Mouse (Mus musculus) hindbrain, embryonic 12.5 days (tissue): Measurements from ENCODE around the gene Tfe3. TPM values are rescaled to one million over a fixed set of nuclear protein-coding genes. Genes with fewer than 3 reads are reported as not detected.
"Not testable (repeated sequence)": the region's sequence is repeated elsewhere in the genome, so short reads cannot be mapped to it uniquely, and the experiment has no call there.

Experiments
- ATAC-seq: fragments of 200-750 bp; cut with Nextera tagmentation; 2 replicates; pipeline ENCODE4 v1.8.0; 2017; ENCODE audit warnings: moderate TSS enrichment; ENCODE audit not compliant: low FRiP score
- H3K27ac ChIP-seq: fragments of 300-500 bp; sonication (generic); 2 replicates; pipeline ENCODE4 v1.5.1; 2016; ENCODE audit warnings: mild to moderate bottlenecking
- H3K27me3 ChIP-seq: fragments of 300-500 bp; sonication (generic); 2 replicates; pipeline ENCODE4 v1.6.1; 2016; ENCODE audit warnings: mild to moderate bottlenecking
- H3K36me3 ChIP-seq: fragments of 300-500 bp; sonication (generic); 2 replicates; pipeline ENCODE4 v1.6.1; 2016; ENCODE audit warnings: mild to moderate bottlenecking
- H3K4me1 ChIP-seq: fragments of 300-500 bp; sonication (generic); 2 replicates; pipeline ENCODE4 v1.6.1; 2016
- H3K4me2 ChIP-seq: fragments of 300-500 bp; sonication (generic); replicated peaks from 2 replicates; pipeline ENCODE4 v1.6.1; 2016; ENCODE audit warnings: mild to moderate bottlenecking
- H3K4me3 ChIP-seq: fragments of 300-500 bp; sonication (generic); 2 replicates; pipeline ENCODE4 v1.5.1; 2016; ENCODE audit warnings: mild to moderate bottlenecking
- H3K9ac ChIP-seq: fragments of 300-500 bp; sonication (generic); 2 replicates; pipeline ENCODE4 v1.6.1; 2016; ENCODE audit warnings: mild to moderate bottlenecking, moderate library complexity
- H3K9me3 ChIP-seq: fragments of 300-500 bp; sonication (generic); replicated peaks from 2 replicates; pipeline ENCODE4 v1.6.1; 2016; ENCODE audit warnings: mild to moderate bottlenecking
- WGBS: fragments of 180-500 bp; shearing (Covaris S2); methylation state at CpG from one replicate; pipeline ENCODE4 v1.1.7; 2016; 5-methylcytosine and 5-hydroxymethylcytosine counted together
- microRNA counts: library from miRNA; unstranded; fragments of <30 nt; microRNA quantifications from one replicate; lab custom pipeline; 2017
- microRNA-seq: library from miRNA; unstranded; fragments of <30 nt; microRNA quantifications from one replicate; pipeline ENCODE4, GENCODE M21; 2017
- polyA plus RNA-seq: library from polyadenylated mRNA; unstranded; fragments of >200 nt; fragmentation: Nextera tagmentation; extraction: Ambion mirVana; gene quantifications from 2 replicates; pipeline ENCODE4 v1.2.1, GENCODE M21; 2016

The Tfe3 gene
- polyA plus RNA-seq, 1 experiment from 2014 or later, result 34.8 TPM

DNA sequence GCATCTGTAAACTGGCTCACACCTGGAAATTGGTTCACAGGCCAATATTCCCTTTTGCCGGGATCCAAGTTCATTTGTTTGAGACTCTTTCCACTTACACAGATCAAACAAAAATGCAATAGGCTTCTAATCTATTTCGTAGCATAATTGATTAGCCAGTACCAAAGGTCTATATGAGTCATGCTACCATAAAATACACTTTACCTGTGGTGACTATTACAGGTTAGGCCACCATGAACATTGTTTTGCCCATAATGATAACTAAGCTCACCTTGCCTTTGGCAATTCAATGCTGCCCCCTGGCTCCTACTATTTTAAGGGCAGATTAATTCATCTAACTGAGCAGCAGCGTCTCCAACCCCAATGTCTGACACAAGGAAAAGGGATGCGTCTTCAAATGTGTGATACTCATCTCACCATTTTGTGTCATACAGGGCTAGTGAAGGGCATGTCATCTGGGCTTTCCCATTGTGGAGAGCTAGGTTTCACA, 20.3 kb downstream of the Tfe3 start:
- no peak overlapping the region for H3K27ac ChIP-seq
- H3K4me2 ChIP-seq, result no peak overlapping the region
- H3K4me3 ChIP-seq, result no peak overlapping the region
- H3K9ac ChIP-seq, result no peak overlapping the region
- H3K36me3 ChIP-seq, result no peaks in the 10 kb centered on the region
- no peaks in the 10 kb centered on the region for H3K4me1 ChIP-seq
- no peaks in the 10 kb centered on the region for H3K27me3 ChIP-seq
- no peaks in the 10 kb centered on the region for H3K9me3 ChIP-seq
- ATAC-seq, result no peak
- 87% methylated on average over 4 of the region's 4 CpGs for WGBS

DNA sequence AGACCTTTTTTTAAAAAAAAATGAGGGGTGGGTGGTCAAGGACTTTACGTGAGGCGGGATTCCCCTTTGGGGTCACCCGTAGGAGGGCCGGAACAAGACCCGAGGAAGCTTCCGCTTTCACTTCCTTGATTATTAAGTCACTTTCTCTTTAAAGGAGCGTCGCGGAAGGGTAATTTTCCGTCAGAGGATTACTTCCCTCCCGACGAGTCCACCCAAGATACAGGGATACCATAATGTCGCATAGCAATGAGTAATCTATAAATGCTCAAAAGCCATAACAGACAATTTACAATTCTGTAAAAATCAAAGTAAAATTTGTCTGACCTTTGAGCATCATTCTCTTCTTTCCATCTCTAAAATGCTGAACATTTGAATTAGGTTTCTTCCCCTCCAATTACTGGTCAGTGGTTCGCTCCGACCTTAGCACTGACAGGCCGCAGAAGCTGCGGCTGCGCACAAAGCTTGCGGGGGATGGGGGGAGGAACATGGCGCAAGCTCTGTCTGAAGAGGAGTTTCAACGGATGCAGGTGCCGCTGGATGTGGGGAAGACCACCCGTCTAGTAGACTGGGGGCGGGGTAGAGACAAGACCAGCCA, 27.3 kb downstream of the Tfe3 start, which contains the start of gene Gripap1:
TSS of gene Gripap1 (plus strand) at position 224 of the 595 bp plus-strand sequence.
- Histone ChIP-seq H3K4me3 (peak within 1 kb of the TSS; percentile 49), H3K27ac (peak within 1 kb of the TSS; percentile 62; the same call in 1 of the 2 replicates)

DNA sequence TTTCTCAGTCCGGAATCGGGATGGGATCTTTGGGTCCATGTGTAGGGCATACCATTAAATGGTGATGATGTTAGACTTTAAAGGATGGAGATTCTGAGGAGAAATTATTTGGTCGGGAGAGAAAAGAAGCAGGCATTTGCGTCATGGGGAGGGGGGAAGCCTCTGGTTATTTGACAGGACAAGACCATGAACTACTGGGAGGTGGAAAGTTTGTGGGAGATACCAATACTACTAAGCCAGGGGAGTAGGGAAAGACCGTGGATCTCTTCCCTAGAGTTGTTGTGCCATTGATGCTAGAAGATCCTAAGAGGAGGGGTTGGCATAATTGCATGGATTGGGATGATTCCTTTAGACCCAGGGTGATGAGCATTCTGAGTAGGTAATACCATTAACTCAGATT, 27.9 kb downstream of the Tfe3 start:
- Histone ChIP-seq H3K4me1 (peaks cover 6% of the 10 kb centered on the region), H3K27ac (peak overlapping the region; percentile 62; the same call in 1 of the 2 replicates), H3K27me3 (no peaks in the 10 kb centered on the region), H3K36me3 (0 out of 2 replicates have a peak, but pooled peaks cover 4% of the 10 kb centered on the region), H3K9me3 (no peaks in the 10 kb centered on the region), H3K9ac (peak overlapping the region; percentile 67), H3K4me2 (peak overlapping the region; percentile 58), H3K4me3 (peak overlapping the region; percentile 49)
- WGBS, result 26% methylated on average over 5 of the region's 5 CpGs
- peak; percentile 41; the same call in 1 of the 2 replicates for ATAC-seq

More for the DNA sequence above, 27.3 kb downstream of the Tfe3 start, which contains the start of gene Gripap1:
- peak within 1 kb of the TSS; percentile 67 for H3K9ac ChIP-seq
- ATAC-seq, result peak; percentile 94
- no peaks in the 10 kb centered on the region for H3K27me3 ChIP-seq
- H3K4me1 ChIP-seq, result peaks cover 6% of the 10 kb centered on the region
- peak within 1 kb of the TSS; percentile 58 for H3K4me2 ChIP-seq
- no peaks in the 10 kb centered on the region for H3K9me3 ChIP-seq
- 14% methylated on average over 24 of the region's 24 CpGs for WGBS
- H3K36me3 ChIP-seq, result 0 out of 2 replicates have a peak, but pooled peaks cover 4% of the 10 kb centered on the region

DNA sequence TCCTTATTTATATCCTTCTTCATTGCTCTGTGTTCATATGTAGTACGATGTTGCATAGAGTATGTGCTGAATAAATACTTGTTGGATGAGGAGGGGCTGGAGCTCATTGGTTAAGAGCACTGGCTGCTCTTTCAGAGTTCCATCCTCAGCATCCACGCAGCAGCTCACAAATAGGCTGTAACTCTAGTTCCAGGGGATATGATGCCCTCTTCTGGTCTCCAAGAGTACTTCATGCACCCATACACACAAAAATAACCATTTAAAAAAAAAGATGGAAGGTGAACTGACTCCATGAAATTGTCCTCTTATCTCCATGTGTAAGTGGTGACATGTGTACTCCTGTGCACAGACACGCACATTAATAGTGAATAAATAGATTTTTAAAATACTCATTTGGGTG, 31.0 kb downstream of the Tfe3 start:
- WGBS, result 47% methylated on average over 3 of the region's 3 CpGs
- H3K27ac ChIP-seq, result no peak overlapping the region
- H3K4me2 ChIP-seq, result no peak overlapping the region
- H3K36me3 ChIP-seq, result 0 out of 2 replicates have a peak, but pooled peaks cover 4% of the 10 kb centered on the region
- H3K9ac ChIP-seq, result no peak overlapping the region
- H3K4me3 ChIP-seq, result no peak overlapping the region
- H3K27me3 ChIP-seq, result no peaks in the 10 kb centered on the region
- H3K4me1 ChIP-seq, result peaks cover 6% of the 10 kb centered on the region
- no peaks in the 10 kb centered on the region for H3K9me3 ChIP-seq
- no peak for ATAC-seq

DNA sequence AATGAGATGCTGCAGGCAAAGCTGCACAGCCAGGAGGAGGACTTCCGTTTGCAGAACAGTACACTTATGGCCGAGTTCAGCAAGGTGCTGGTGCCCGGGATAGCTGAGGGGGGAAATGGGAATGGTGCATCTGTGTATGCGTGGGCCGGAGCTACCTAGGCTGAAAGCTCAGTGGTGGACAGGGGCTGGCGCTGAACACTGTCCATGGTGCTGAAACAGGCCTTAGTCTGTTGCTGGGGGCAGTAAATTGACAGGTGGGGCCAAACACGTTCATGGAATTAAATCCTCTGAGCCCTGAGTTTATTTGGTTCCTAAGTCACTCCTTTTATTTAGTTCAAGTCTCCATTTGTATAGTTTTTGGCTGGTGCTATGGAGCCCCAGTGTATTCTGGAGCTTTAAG, 32.7 kb downstream of the Tfe3 start:
- WGBS, result 49% methylated on average over 7 of the region's 7 CpGs
- H3K4me2 ChIP-seq, result no peak overlapping the region

DNA sequence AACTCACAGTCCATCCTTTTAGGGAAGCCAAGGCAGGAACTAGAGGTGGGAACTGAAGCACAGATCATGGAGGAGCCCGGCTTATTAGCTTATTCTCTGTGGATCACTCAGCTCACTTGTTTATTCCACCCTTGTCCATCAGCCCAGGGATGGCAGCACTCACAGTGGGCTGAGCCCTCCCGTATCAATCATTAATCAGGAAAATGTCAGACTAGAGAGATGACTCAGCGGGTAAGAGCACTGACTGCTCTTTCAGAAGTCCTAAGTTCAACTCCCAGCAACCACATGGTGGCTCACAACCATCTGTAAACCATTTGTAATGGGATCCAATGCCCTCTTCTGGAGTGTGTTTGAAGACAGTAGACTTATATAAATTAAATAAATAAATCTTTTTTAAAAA, 35.0 kb downstream of the Tfe3 start:
- ATAC-seq, result no peak
- whole genome bisulfite sequencing, result 77% methylated on average over 3 of the region's 3 CpGs
- Histone ChIP-seq H3K9me3 (no peaks in the 10 kb centered on the region), H3K27me3 (no peaks in the 10 kb centered on the region), H3K4me2 (no peak overlapping the region), H3K27ac (no peak overlapping the region), H3K36me3 (peaks cover 23% of the 10 kb centered on the region), H3K9ac (no peak overlapping the region), H3K4me3 (no peak overlapping the region), H3K4me1 (no peaks in the 10 kb centered on the region)

More for the DNA sequence above, 32.7 kb downstream of the Tfe3 start:
- Histone ChIP-seq H3K27me3 (no peaks in the 10 kb centered on the region), H3K4me1 (peaks cover 6% of the 10 kb centered on the region), H3K4me3 (no peak overlapping the region), H3K36me3 (peaks cover 9% of the 10 kb centered on the region), H3K9me3 (no peaks in the 10 kb centered on the region), H3K9ac (no peak overlapping the region), H3K27ac (no peak overlapping the region)
- ATAC-seq, result no peak

DNA sequence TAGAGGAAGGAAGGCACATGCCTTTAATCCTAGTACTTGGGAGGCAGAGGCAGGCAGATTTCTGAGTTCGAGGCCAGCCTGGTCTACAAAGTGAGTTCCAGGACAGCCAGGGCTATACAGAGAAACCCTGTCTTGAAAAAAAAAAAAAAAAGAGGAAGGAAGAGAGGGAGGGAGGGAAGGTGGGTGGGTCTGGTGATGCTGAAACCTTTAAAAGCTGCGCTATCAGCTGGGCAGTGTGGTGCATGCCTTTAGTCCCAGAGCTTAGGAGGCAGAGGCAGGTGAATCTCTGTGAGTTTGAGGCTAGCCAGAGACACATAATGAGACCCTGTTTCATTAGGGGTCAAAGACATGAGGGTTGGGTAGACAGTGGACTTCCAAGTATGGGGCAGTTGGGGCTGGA, 39.8 kb downstream of the Tfe3 start:
- WGBS, result 82% methylated on average over 2 of the region's 2 CpGs
- H3K4me3 ChIP-seq, H3K4me2 ChIP-seq, H3K27ac ChIP-seq, H3K27me3 ChIP-seq, H3K4me1 ChIP-seq, H3K9me3 ChIP-seq, ATAC-seq, H3K9ac ChIP-seq: not testable (repeated sequence)
- H3K36me3 ChIP-seq, result peaks cover 41% of the 10 kb centered on the region

DNA sequence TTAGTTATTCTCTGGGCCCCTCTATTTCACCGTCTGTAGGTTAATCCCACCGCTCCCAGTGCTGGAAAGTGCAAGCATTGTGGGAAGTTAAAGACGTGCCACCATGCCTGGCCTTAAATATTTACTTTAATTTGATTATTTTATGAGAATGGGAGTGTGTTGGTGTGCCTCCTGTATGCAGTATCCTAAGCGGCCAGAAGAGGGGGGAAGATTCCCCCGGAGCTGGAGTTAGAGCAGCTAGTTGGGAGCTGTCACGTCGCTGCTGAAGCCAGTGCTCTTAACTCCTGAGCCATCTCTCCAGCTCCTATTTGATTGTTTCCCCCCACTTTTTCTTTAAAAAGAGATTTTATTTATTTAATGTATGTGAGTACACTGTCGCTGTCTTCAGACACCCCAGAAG, 52.7 kb downstream of the Tfe3 start:
- not testable (repeated sequence) for H3K4me3 ChIP-seq, H3K4me2 ChIP-seq, H3K9me3 ChIP-seq, H3K27ac ChIP-seq, H3K9ac ChIP-seq, ATAC-seq, H3K27me3 ChIP-seq, H3K4me1 ChIP-seq
- 55% methylated on average over 8 of the region's 8 CpGs for WGBS
- peaks cover 45% of the 10 kb centered on the region for H3K36me3 ChIP-seq

DNA sequence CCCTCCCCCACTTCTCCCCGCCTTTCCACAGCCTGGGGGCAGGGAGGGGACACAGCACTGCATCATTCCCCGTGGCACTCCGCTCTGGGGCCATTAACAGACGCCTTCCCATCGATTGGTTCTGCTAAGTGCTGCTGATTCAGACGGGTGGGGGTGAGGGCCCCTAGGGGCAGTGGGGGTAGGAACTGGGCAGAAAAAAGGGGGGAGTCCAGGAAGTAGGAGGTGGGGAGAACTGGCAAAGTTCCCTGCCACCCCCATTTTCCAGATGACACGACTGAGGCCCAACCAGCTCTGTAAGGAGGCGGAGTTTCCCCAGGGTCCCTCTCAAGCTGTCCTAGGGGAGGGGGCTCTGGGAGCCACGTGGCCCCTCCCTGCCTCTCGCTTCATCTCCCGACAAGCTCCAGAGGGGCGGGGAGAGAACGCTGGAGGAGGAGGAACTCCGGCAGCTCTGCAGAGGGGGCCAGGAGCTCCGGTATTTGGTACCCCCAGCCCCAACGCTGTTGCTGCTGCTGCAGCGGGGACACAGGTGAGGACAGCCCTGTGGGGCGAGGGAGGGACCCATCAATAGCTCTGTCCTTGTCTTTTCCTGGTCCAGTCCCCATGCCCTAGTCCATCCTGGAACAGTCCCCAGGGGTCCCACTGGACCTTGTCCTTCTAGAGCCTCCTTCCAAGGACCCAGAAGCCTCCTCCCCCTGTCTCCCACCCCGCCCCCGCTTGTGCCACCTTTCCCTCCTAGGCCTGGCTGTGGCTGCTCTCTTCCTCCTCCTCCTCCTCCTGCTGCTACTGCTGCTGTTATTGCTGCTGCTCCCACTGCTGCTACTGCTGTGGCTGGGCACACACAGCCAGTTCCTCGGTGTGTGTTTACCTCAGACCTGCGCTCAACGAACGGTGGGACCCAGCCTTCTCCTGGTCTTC, 59.8 kb downstream of the Tfe3 start, which contains the start of gene Kcnd1:
TSS of gene Kcnd1 (plus strand) at position 425 of the 915 bp plus-strand sequence.
- Histone ChIP-seq H3K36me3 (peaks cover 9% of the 10 kb centered on the region; the same call in 1 of the 2 replicates), H3K4me2 (peak within 1 kb of the TSS; percentile 46), H3K4me3 (peak within 1 kb of the TSS; percentile 28), H3K27me3 (no peaks in the 10 kb centered on the region), H3K9me3 (no peaks in the 10 kb centered on the region; the same call in 1 of the 2 replicates), H3K27ac (no peak within 1 kb of the TSS), H3K9ac (peak within 1 kb of the TSS; percentile 35; the same call in 1 of the 2 replicates), H3K4me1 (no peaks in the 10 kb centered on the region)
- 21% methylated on average over 21 of the region's 24 CpGs for WGBS
- peak; percentile 64 for ATAC-seq

MicroRNA genes within 50 kb of the gene (microRNA counts, 519-probe panel; counts per million panel counts)
- 3,998 counts per million, percentile 81 among the panel's probes with 10 or more counts for microRNA mmu-miR-1198 (lab: Ali Mortazavi, UCI)

Small RNA genes within 50 kb of the gene (microRNA-seq; reads per million reads assigned to microRNA genes)
- gene Mir1198, result 36.3 reads per million, percentile 35 among the genes with 10 or more reads in this experiment

Other genes starting within 250 kb of the Tfe3 start
- 0.30 TPM in 1 of 2 replicates, not detected in the other for gene Foxp3, start 188.9 kb upstream of the Tfe3 start, polyA plus RNA-seq
- 4.9 and 5.1 TPM in 2 replicates for gene Ppp1r3f, start 188.3 kb upstream of the Tfe3 start, polyA plus RNA-seq
- gene Ccdc22, start 157.0 kb upstream of the Tfe3 start, polyA plus RNA-seq, result 30.9 and 32.6 TPM in 2 replicates
- 0.08 and 0.14 TPM in 2 replicates for gene Cacna1f, start 155.5 kb upstream of the Tfe3 start, polyA plus RNA-seq
- gene Syp, start 124.1 kb upstream of the Tfe3 start, polyA plus RNA-seq, result 44.3 and 47.2 TPM in 2 replicates
- 3.1 TPM in 2 replicates for gene Prickle3, start 105.3 kb upstream of the Tfe3 start, polyA plus RNA-seq
- gene Plp2, start 91.2 kb upstream of the Tfe3 start, polyA plus RNA-seq, result 39.3 and 44.7 TPM in 2 replicates
- gene Magix, start 81.3 kb upstream of the Tfe3 start, polyA plus RNA-seq, result 0.50 TPM in 1 of 2 replicates, not detected in the other
- gene Gpkow, start 65.4 kb upstream of the Tfe3 start, polyA plus RNA-seq, result 45.5 and 46.4 TPM in 2 replicates
- 23.6 and 30.0 TPM in 2 replicates for gene Wdr45, start 48.2 kb upstream of the Tfe3 start, polyA plus RNA-seq
- 1.7 TPM in 1 of 2 replicates, not detected in the other for gene Gm45208, start 40.3 kb upstream of the Tfe3 start, polyA plus RNA-seq
- gene Praf2, start 34.1 kb upstream of the Tfe3 start, polyA plus RNA-seq, result 86.0 and 88.5 TPM in 2 replicates
- gene Ccdc120, start 11.7 kb upstream of the Tfe3 start, polyA plus RNA-seq, result 34.5 and 37.7 TPM in 2 replicates
- 72.5 and 79.2 TPM in 2 replicates for gene Gripap1, start 27.2 kb downstream of the Tfe3 start, polyA plus RNA-seq
- 1.1 and 2.0 TPM in 2 replicates for gene Kcnd1, start 59.7 kb downstream of the Tfe3 start, polyA plus RNA-seq
- 60.8 and 72.2 TPM in 2 replicates for gene Otud5, start 78.8 kb downstream of the Tfe3 start, polyA plus RNA-seq
- gene Pim2, start 115.7 kb downstream of the Tfe3 start, polyA plus RNA-seq, result 9.5 and 10.0 TPM in 2 replicates
- gene Slc35a2, start 121.5 kb downstream of the Tfe3 start, polyA plus RNA-seq, result 35.1 and 40.1 TPM in 2 replicates
- gene Pqbp1, start 136.7 kb downstream of the Tfe3 start, polyA plus RNA-seq, result 172 and 178 TPM in 2 replicates
- gene Timm17b, start 136.8 kb downstream of the Tfe3 start, polyA plus RNA-seq, result 138 and 144 TPM in 2 replicates
- gene Gm10491, start 145.3 kb downstream of the Tfe3 start, polyA plus RNA-seq, result not detected in 2 replicates
- gene Gm10490, start 147.0 kb downstream of the Tfe3 start, polyA plus RNA-seq, result not detected in 2 replicates
- gene Pcsk1n, start 157.3 kb downstream of the Tfe3 start, polyA plus RNA-seq, result 102 and 111 TPM in 2 replicates
- gene Eras, start 166.0 kb downstream of the Tfe3 start, polyA plus RNA-seq, result not detected in 2 replicates
- 68.2 and 68.5 TPM in 2 replicates for gene Hdac6, start 185.3 kb downstream of the Tfe3 start, polyA plus RNA-seq
- 0.98 and 1.5 TPM in 2 replicates for gene Gata1, start 215.5 kb downstream of the Tfe3 start, polyA plus RNA-seq